Mouse (Mus musculus) liver, embryonic 15.5 days (tissue): ENCODE results near the gene Jup. TPM values are rescaled to one million over a fixed set of nuclear protein-coding genes. Genes with fewer than 3 reads are reported as not detected.

ENCODE experiments used
- ATAC-seq: fragments of 200-750 bp; cut with Nextera tagmentation; 2 replicates; pipeline ENCODE4 v1.8.0; 2017; ENCODE audit warnings: moderate number of reproducible peaks, mild to moderate bottlenecking, moderate library complexity; ENCODE audit not compliant: insufficient read depth
- H3K27ac ChIP-seq: fragments of 300-500 bp; sonication (generic); replicated peaks from 2 replicates; pipeline ENCODE4 v1.5.1; 2015; ENCODE audit warnings: mild to moderate bottlenecking, inconsistent platforms
- H3K27me3 ChIP-seq: fragments of 300-500 bp; sonication (generic); 2 replicates; pipeline ENCODE4 v1.6.1; 2015; ENCODE audit warnings: mild to moderate bottlenecking, inconsistent platforms
- H3K36me3 ChIP-seq: fragments of 300-500 bp; sonication (generic); replicated peaks from 2 replicates; pipeline ENCODE4 v1.6.1; 2015; ENCODE audit warnings: moderate library complexity, mild to moderate bottlenecking, inconsistent platforms
- H3K4me1 ChIP-seq: fragments of 300-500 bp; sonication (generic); replicated peaks from 2 replicates; pipeline ENCODE4 v1.6.1; 2015; ENCODE audit warnings: inconsistent platforms
- H3K4me2 ChIP-seq: fragments of 300-500 bp; sonication (generic); 2 replicates; pipeline ENCODE4 v1.6.1; 2015; ENCODE audit warnings: moderate library complexity, mild to moderate bottlenecking, inconsistent platforms
- H3K4me3 ChIP-seq: fragments of 300-500 bp; sonication (generic); replicated peaks from 2 replicates; pipeline ENCODE4 v1.5.1; 2015; ENCODE audit warnings: mild to moderate bottlenecking, inconsistent platforms
- H3K9ac ChIP-seq: fragments of 300-500 bp; sonication (generic); 2 replicates; pipeline ENCODE4 v1.6.1; 2015; ENCODE audit warnings: moderate library complexity, mild to moderate bottlenecking, inconsistent platforms
- H3K9me3 ChIP-seq: fragments of 300-500 bp; sonication (generic); replicated peaks from 2 replicates; pipeline ENCODE4 v1.6.1; 2016; ENCODE audit warnings: inconsistent platforms
- WGBS: fragments of 180-500 bp; shearing (Covaris S2); methylation state at CpG from one replicate; pipeline ENCODE4 v1.1.7; 2015; ENCODE audit warnings: mixed read lengths; ENCODE audit not compliant: insufficient replicate concordance; 5-methylcytosine and 5-hydroxymethylcytosine counted together
- polyA plus RNA-seq: library from polyadenylated mRNA; unstranded; fragments of >200 nt; fragmentation: Nextera tagmentation; extraction: Ambion mirVana; gene quantifications from 2 replicates; pipeline ENCODE4 v1.2.1, GENCODE M21; 2015

Jup gene
- 14.0 and 15.7 TPM in 2 replicates for polyA plus RNA-seq

DNA sequence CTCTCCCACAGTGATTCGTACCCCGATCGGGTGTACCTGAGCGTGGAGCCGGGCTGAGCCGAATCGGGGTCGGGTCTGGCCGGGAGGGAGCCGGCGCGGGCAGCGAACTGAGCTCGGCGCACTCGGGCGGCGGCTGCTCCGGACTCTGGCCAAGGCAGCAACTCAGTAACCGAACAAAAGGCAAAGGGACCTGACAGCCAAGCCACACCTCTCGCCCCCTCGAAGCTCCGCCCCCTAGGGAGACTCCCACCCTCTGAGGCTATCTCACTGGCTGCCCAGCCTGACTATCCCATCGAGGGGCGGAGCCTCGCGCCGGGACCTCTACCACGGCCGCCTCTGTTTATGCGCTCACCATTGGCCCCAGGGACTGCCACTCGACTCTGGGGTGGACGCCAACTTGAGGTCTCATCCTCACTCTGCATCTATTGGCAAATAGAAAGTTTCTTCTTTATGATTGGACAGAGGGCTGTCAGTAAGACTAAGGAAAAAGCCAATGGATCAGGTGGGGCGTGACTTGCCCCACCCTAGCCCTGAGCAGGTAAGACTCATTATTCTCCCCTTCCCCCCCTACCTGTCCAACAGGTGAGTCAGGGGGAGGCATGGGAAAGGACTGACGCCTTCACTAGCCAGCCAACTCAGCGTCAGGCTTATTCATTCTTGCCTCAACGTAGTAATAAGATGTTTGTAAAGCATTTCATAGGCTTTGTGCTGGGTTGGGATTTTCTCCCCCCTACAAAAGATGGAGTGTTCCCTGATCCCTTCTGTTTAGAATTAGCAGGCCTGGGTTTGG lies at the start of gene Jup:
Gene Jup (minus strand): TSS at position 164 of the 790 bp plus-strand sequence.
- Histone ChIP-seq H3K4me2 (peak within 1 kb of the TSS; percentile 71), H3K4me3 (peak within 1 kb of the TSS; percentile 62), H3K36me3 (no peaks in the 10 kb centered on the region), H3K9ac (peak within 1 kb of the TSS; percentile 50), H3K27ac (peak within 1 kb of the TSS; percentile 79), H3K9me3 (no peaks in the 10 kb centered on the region), H3K4me1 (peaks cover 63% of the 10 kb centered on the region), H3K27me3 (peaks cover 47% of the 10 kb centered on the region)
- WGBS, result 2% methylated on average over 37 of the region's 37 CpGs
- peak; percentile 94 for ATAC-seq

DNA sequence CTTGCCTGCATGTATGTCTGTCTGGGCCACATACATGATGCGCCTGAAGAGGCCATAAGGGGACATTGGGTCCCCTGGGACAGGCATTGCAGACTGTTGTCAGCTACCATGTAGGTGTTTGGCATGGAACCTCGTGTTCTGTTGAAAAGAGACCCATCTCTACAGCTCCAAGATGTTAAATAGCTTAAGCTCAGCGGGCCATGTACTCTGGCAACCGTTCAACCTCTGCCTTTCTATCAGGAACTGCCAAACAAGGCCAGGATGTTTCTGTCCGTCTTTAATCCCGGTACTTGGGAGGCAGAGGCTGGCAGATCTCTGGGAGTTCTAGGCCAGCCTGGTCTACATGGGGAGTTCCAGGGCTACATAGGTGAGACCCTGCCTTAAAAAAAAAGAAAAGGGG lies 45.1 kb upstream of the Jup start:
- Histone ChIP-seq H3K36me3 (no peaks in the 10 kb centered on the region), H3K9ac (no peak overlapping the region), H3K9me3 (no peaks in the 10 kb centered on the region), H3K4me1 (peaks cover 20% of the 10 kb centered on the region), H3K27me3 (no peaks in the 10 kb centered on the region; the same call in 1 of the 2 replicates), H3K4me2 (no peak overlapping the region), H3K27ac (no peak overlapping the region), H3K4me3 (no peak overlapping the region)
- no peak for ATAC-seq
- WGBS, result 74% methylated on average over 6 of the region's 6 CpGs

DNA sequence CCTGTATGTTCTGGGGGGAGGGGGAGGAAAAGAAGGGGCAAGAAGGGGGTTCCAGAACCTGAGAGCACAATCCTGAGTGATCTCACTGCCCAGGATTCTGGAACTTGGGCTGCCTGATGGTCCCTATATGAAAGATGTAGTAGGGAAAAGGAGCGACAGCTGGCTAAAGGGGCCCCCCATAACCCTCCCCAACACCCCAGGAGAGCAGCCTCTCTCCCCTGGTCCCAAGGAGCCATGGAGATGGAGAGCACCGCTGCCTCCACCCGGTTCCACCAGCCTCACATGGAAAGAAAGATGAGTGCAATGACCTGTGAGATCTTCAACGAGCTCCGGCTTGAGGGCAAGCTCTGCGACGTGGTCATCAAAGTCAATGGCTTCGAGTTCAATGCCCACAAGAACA lies 44.2 kb upstream of the Jup start, which contains the start of the genes Nt5c3b and Klhl10:
Gene Nt5c3b (minus strand): TSS at position 12 of the 400 bp plus-strand sequence.
Gene Klhl10 (plus strand): TSS at position 121 of the 400 bp plus-strand sequence.
- Histone ChIP-seq H3K4me2 (peak within 1 kb of the TSS; percentile 92), H3K36me3 (no peaks in the 10 kb centered on the region), H3K27ac (no peak within 1 kb of the TSS), H3K9ac (peak within 1 kb of the TSS; percentile 69), H3K27me3 (no peaks in the 10 kb centered on the region; the same call in 1 of the 2 replicates), H3K9me3 (no peaks in the 10 kb centered on the region), H3K4me3 (peak within 1 kb of the TSS; percentile 68), H3K4me1 (peaks cover 20% of the 10 kb centered on the region)
- WGBS, result 73% methylated on average over 8 of the region's 8 CpGs
- ATAC-seq, result no peak

DNA sequence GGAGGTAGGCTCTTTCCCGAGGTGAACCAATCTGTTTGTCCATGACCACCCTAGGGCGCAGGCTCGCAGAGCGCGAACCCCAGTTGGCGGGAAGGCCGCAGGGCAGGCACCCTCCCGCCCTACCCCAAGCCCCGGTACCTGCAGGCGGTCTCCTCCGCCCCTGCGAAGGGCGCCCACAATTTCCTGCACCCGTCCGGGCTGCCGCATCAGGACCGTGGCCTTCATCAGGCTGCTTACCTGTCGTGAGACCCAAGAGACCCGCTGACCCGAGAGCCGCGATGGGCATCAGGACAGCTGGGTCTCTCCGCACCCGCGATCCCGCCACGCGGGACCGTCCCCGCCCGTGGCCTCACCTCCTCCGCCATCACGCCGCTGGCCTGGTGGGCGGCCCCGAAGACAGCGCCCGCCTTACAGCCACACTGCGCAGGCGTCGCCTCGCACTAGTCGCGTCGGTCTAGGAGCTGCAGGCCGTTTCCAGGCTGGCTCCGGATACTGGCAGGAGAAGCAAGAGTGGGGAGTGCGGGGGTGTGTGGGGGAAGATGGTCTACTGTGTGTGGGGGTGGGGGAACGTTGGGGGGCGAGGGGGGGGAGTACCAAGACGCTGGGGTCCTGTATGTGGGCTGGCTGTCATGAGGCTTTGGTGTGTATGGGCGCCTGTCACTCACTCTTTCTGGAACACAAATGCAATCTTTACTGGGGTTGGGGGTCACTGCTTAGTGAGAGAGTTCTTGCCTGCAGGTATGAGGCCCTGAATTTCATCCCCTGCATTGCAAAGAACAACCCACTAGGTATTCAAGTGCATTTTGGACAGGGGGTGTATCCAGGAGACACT lies 43.3 kb upstream of the Jup start:
- Histone ChIP-seq H3K4me1 (peaks cover 20% of the 10 kb centered on the region), H3K9me3 (no peaks in the 10 kb centered on the region), H3K27ac (no peak overlapping the region), H3K9ac (peak overlapping the region; percentile 69), H3K4me3 (peak overlapping the region; percentile 68), H3K36me3 (no peaks in the 10 kb centered on the region), H3K4me2 (peak overlapping the region; percentile 92), H3K27me3 (no peaks in the 10 kb centered on the region; the same call in 1 of the 2 replicates)
- peak; percentile 87 for ATAC-seq
- WGBS, result 1% methylated on average over 52 of the region's 52 CpGs

DNA sequence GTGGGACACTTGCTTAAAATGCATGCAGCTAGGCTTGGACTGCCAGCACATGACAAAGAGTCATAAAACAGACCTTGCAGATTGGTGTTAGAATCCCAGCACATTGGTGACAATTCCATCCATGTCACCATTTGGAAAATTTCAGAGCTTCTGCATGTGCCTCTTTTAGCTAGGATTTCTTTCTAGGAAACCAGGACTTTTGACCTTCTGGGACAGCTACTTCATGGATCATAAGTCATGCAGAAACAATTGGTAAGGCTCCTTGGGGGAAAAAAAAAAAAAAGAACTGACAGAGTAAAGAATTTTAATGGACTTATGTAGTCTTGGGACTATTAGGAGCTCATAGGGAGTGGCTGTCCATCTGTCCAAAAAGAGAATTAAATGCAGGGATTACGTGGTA lies 40.3 kb upstream of the Jup start:
- Histone ChIP-seq H3K4me2 (no peak overlapping the region), H3K36me3 (0 out of 2 replicates have a peak, but pooled peaks cover 2% of the 10 kb centered on the region), H3K4me1 (peaks cover 20% of the 10 kb centered on the region), H3K27ac (no peak overlapping the region), H3K9me3 (no peaks in the 10 kb centered on the region), H3K27me3 (no peaks in the 10 kb centered on the region; the same call in 1 of the 2 replicates), H3K9ac (no peak overlapping the region), H3K4me3 (no peak overlapping the region)
- ATAC-seq, result no peak
- 90% methylated on average over 1 of the region's 1 CpGs for WGBS

DNA sequence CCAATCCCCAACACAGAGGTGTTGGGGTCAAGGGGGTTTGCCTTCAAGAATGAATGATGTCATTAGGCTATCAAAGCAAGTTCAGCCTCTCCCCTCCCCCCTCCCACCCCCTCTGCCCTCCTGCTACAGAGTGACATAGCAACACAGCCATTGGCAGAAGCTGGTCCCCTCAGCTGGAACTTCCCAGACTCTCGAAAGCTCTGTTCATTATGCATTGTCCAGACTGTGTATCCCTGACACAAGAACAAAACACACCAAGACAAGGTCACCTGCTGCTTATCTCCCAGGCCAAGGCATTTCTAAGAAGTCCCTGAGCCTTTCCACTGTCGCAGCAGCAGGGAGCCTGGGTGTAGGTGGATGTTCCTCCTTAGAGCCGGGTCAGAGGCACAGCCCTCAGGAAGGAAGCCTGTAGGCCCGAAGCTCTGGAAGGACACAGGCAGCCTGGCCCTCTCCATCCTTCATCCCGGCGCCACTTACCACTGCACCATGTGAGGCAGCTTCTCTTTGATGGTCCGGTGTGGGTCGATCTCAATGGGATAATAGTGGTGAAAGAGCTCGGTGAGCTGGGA lies 38.2 kb upstream of the Jup start:
- Histone ChIP-seq H3K4me2 (no peak overlapping the region), H3K9ac (no peak overlapping the region), H3K27ac (no peak overlapping the region), H3K36me3 (0 out of 2 replicates have a peak, but pooled peaks cover 4% of the 10 kb centered on the region), H3K4me1 (peaks cover 13% of the 10 kb centered on the region), H3K27me3 (no peaks in the 10 kb centered on the region), H3K9me3 (no peaks in the 10 kb centered on the region), H3K4me3 (no peak overlapping the region)
- 69% methylated on average over 9 of the region's 9 CpGs for WGBS
- ATAC-seq, result no peak

DNA sequence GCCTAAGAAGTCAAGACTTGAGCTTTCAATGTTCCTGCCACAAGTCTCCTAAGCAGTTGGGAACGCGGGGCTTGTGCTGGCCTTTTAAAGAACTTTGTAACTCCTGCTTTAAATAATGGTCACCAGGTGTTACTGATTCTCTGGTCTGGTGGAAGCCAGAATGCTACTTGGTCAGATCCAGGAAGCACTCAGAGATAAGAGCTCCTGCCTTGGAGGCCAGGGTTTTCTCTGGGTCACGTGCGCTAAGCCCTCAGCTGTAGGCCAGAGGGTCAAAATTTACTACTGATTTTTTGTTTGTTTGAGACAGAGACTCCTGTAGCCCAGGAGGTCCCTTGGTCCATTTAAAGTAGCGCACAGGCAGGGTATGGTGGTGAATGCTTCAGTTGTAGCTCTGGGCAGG lies 34.4 kb upstream of the Jup start:
- WGBS, result 64% methylated on average over 5 of the region's 5 CpGs
- no peaks in the 10 kb centered on the region for H3K9me3 ChIP-seq
- no peaks in the 10 kb centered on the region for H3K27me3 ChIP-seq
- no peak overlapping the region for H3K27ac ChIP-seq
- no peak overlapping the region for H3K4me2 ChIP-seq
- no peak for ATAC-seq
- no peak overlapping the region for H3K9ac ChIP-seq
- H3K4me3 ChIP-seq, result no peak overlapping the region
- 0 out of 2 replicates have a peak, but pooled peaks cover 4% of the 10 kb centered on the region for H3K36me3 ChIP-seq
- no peaks in the 10 kb centered on the region for H3K4me1 ChIP-seq

DNA sequence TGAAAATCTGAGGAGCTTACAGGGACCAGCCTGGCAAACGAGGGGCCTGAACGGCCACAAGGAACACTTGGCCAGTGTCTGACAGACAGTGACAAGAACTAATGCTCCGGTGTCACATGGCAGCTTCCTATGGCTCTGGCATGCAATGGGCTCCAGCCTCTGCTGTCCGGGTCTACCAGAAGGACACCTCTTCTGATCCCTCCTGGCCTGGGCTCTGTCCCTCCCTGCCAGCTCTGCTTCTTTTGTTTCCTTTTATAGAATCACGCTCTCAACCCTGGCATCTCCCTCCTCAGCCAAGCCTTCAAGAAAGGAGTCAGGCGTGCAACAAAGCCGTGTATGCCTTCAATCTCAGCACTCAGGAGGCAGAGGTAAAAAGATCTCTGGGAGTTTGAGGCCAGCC lies 32.5 kb upstream of the Jup start:
- H3K4me1 ChIP-seq, result peaks cover 6% of the 10 kb centered on the region; the same call in 1 of the 2 replicates
- WGBS, result 78% methylated on average over 7 of the region's 7 CpGs
- H3K27ac ChIP-seq, result no peak overlapping the region
- H3K9ac ChIP-seq, result no peak overlapping the region
- 0 out of 2 replicates have a peak, but pooled peaks cover 4% of the 10 kb centered on the region for H3K36me3 ChIP-seq
- H3K4me2 ChIP-seq, result no peak overlapping the region
- H3K4me3 ChIP-seq, result no peak overlapping the region
- ATAC-seq, result no peak
- no peaks in the 10 kb centered on the region for H3K27me3 ChIP-seq
- H3K9me3 ChIP-seq, result no peaks in the 10 kb centered on the region

DNA sequence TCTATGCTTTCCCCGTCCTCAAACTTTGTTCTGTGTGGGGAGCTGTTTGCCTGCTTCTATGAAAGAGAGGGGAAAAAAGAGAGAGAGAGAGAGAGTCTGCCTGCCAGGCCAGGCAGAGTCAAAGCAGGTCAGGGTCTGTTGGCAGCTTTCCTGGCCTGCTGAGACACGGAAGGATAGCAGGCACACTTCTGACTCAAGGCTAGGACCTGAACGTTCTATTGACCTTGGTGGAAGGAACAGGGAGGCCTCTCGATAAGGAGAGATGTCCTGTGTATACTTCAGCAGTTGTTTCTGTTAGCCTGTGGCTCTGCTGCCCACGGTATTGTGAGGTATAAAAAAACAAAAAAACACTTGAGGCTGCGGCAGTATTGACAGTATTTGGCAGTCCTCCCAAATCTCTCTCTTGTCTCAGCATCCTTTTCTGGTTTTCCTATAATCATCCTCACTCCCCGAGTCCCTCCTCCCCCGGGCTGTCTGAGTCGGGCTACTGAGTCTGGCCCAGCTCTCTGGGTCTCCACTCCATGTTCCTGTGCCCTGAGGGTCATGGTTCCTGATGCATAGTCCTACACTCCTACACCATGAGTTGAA lies 31.1 kb upstream of the Jup start:
- no peaks in the 10 kb centered on the region for H3K9me3 ChIP-seq
- no peak for ATAC-seq
- H3K4me2 ChIP-seq, result no peak overlapping the region
- H3K27me3 ChIP-seq, result no peaks in the 10 kb centered on the region
- H3K9ac ChIP-seq, result no peak overlapping the region
- WGBS, result 63% methylated on average over 9 of the region's 9 CpGs
- H3K4me1 ChIP-seq, result peaks cover 6% of the 10 kb centered on the region; the same call in 1 of the 2 replicates
- no peak overlapping the region for H3K27ac ChIP-seq
- no peak overlapping the region for H3K4me3 ChIP-seq
- H3K36me3 ChIP-seq, result 0 out of 2 replicates have a peak, but pooled peaks cover 4% of the 10 kb centered on the region

DNA sequence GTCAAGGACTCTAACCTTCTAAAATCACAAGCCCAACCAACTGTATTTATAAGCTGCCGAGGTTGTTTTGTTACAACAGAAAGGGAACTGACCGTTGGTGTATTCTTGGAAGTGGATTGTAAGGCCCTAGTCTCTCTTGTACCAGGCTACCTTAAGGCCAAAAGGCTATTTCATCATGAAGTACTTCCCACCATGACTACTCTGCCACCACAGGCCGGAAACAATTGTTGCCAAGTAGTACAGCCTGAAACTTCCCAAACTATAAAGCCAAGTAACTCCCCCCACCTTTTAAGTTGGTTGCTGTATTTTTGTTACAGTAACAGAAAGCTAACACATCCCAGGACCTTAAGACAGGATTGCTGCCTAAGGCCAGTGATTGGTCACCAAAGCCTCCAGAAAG lies 29.3 kb upstream of the Jup start:
- Histone ChIP-seq H3K4me2 (no peak overlapping the region), H3K27me3 (no peaks in the 10 kb centered on the region), H3K27ac (no peak overlapping the region), H3K9me3 (no peaks in the 10 kb centered on the region), H3K4me3 (no peak overlapping the region), H3K4me1 (peaks cover 6% of the 10 kb centered on the region; the same call in 1 of the 2 replicates), H3K9ac (no peak overlapping the region), H3K36me3 (no peaks in the 10 kb centered on the region)
- 55% methylated on average over 3 of the region's 3 CpGs for WGBS
- no peak for ATAC-seq
